Mouse (Mus musculus): ENCODE data around the gene Prss58.

The Prss58 gene

GRCm38 (mm10) chr6:40900287-40900686 is at the start of gene Prss58:
Gene Prss58, minus strand, starts transcription at chr6:40900387.
- DNase-seq (ENCODE audit: low spot score): no peak

GRCm38 (mm10) chr6:40940457-40940856 is 40.3 kb upstream of the Prss58 start, which contains the start of gene 1700074P13Rik:
Gene 1700074P13Rik, minus strand, starts transcription at chr6:40940557.
- no peak for DNase-seq (ENCODE audit: low spot score)

- no peak for DNase-seq (ENCODE audit: low spot score)
Observed at GRCm38 (mm10) chr6:40919954-40920353, 19.8 kb upstream of the Prss58 start.

- DNase-seq (ENCODE audit: low spot score): no peak
Observed at GRCm38 (mm10) chr6:40894716-40895115, 5.5 kb downstream of the Prss58 start.

- no peak for DNase-seq (ENCODE audit: low spot score)
Observed at GRCm38 (mm10) chr6:40893577-40893976, 6.6 kb downstream of the Prss58 start.

GRCm38 (mm10) chr6:40891754-40892153 is 8.4 kb downstream of the Prss58 start:
- no peak for DNase-seq (ENCODE audit: low spot score)

GRCm38 (mm10) chr6:40890973-40891372 is 9.2 kb downstream of the Prss58 start:
- DNase-seq (ENCODE audit: low spot score): no peak

GRCm38 (mm10) chr6:40887394-40887793 is 12.8 kb downstream of the Prss58 start, which contains the start of gene Moxd2:
Gene Moxd2, minus strand, starts transcription at chr6:40887494.
- DNase-seq (ENCODE audit: low spot score): no peak

GRCm38 (mm10) chr6:40845283-40845682 is 54.9 kb downstream of the Prss58 start:
- no peak for DNase-seq (ENCODE audit: low spot score)
